Mouse (Mus musculus) C2C12 (cell line): Measurements from ENCODE around the gene Usp49.

Source experiments
- CTCF ChIP-seq: IDR thresholded peaks from one replicate; pipeline ENCODE4 v1.5.1; 2011; ENCODE audit not compliant: control insufficient read depth, insufficient read depth, insufficient read length
- FOSL1 ChIP-seq: IDR thresholded peaks from one replicate; pipeline ENCODE4 v1.8.0; 2011; ENCODE audit warnings: mild to moderate bottlenecking, low read length; ENCODE audit not compliant: poor library complexity, insufficient read depth, severe bottlenecking
- MAX ChIP-seq: IDR thresholded peaks from one replicate; pipeline ENCODE4 v1.6.1; 2011; ENCODE audit warnings: mild to moderate bottlenecking, control low read depth
- MYOD1 ChIP-seq: IDR thresholded peaks from one replicate; pipeline ENCODE4 v1.6.1; 2011; ENCODE audit warnings: low read depth; ENCODE audit not compliant: control insufficient read depth, insufficient read length
- MYOG ChIP-seq: IDR thresholded peaks from one replicate; pipeline ENCODE4 v1.6.1; 2011; ENCODE audit not compliant: control insufficient read depth, insufficient read length; ENCODE audit errors: extremely low read depth
- USF1 ChIP-seq: IDR thresholded peaks from one replicate; pipeline ENCODE4 v1.6.1; 2011; ENCODE audit warnings: low read depth, mild to moderate bottlenecking, control low read depth, moderate library complexity

GRCm38 (mm10) chr17:47606220-47606619 lies 24.3 kb upstream of the Usp49 start:
- TF ChIP-seq MAX (no peak), MYOD1 (no peak), CTCF (no peak), USF1 (no peak), FOSL1 (no peak), MYOG (no peak)
